Mouse (Mus musculus) E14TG2a.4 (cell line): ENCODE measurements around the gene Bcat2.
"Not testable (repeated sequence)": the region's sequence is repeated elsewhere in the genome, so short reads cannot be mapped to it uniquely, and the experiment has no call there.

Experiments used
- H3K27me3 ChIP-seq: 2 replicates; pipeline ENCODE4 v1.6.1; 2014; ENCODE audit warnings: low read length, control low read depth; ENCODE audit not compliant: insufficient read depth
- H3K36me3 ChIP-seq: 2 replicates; pipeline ENCODE4 v1.6.1; 2014; ENCODE audit warnings: low read length, control low read depth; ENCODE audit not compliant: insufficient read depth
- H3K4me1 ChIP-seq: replicated peaks from 2 replicates; pipeline ENCODE4 v1.6.1; 2014; ENCODE audit warnings: low read depth, low read length, control low read depth
- H3K4me3 ChIP-seq: replicated peaks from 2 replicates; pipeline ENCODE4 v1.5.1; 2014; ENCODE audit warnings: mild to moderate bottlenecking, low read length
- H3K9me3 ChIP-seq: 2 replicates; pipeline ENCODE4 v1.6.1; 2014; ENCODE audit warnings: low read length, control low read depth
- CTCF ChIP-seq: conservative IDR thresholded peaks from 2 replicates; pipeline ENCODE4 v1.5.1; 2014; ENCODE audit warnings: low read length
- NANOG ChIP-seq: IDR thresholded peaks from 2 replicates; pipeline ENCODE4 v1.6.1; 2014; ENCODE audit warnings: borderline replicate concordance, low read length, mixed read lengths
- POU5F1 ChIP-seq: IDR thresholded peaks from 2 replicates; pipeline ENCODE4 v1.6.1; 2014; ENCODE audit warnings: low read length, borderline replicate concordance

The Bcat2 gene

DNA sequence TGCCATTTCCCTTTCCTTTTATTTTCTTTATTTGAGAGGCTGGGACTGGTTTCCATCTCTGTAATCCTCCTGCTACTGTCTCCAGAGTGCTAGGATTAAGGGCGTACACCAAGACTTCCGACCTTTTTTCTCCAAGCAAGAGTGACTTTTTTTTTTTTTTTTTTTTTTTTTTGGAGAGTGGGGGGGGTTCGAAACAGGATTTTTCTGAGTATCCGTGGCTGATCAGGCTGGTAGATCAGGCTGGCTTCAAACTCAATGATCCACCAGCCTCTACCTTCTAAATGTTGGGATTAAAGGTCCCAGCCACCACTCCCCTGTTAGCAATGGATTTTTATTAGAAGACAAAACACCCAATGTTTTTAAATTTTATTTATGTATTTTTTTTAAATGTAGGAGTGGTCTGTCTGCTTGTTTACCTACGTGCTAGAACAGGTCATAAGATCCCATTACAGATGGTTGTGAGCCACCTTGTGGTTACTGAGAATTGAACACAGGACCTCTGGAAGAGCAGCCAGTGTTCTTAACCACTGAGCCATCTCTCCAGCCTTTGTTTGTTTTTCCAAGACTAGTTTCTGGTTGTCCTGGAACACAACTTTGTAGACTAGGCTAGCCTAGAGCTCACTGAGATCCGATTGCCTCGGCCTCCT is 43.4 kb upstream of the Bcat2 start:
- H3K9me3 ChIP-seq, result no peaks in the 10 kb centered on the region
- no peak for TF ChIP-seq CTCF
- TF ChIP-seq POU5F1, result no peak
- no peak for TF ChIP-seq NANOG
- H3K4me3 ChIP-seq, result peak overlapping the region; percentile 96
- no peaks in the 10 kb centered on the region for H3K27me3 ChIP-seq
- H3K36me3 ChIP-seq, result peaks cover 29% of the 10 kb centered on the region
- H3K4me1 ChIP-seq, result peaks cover 77% of the 10 kb centered on the region

DNA sequence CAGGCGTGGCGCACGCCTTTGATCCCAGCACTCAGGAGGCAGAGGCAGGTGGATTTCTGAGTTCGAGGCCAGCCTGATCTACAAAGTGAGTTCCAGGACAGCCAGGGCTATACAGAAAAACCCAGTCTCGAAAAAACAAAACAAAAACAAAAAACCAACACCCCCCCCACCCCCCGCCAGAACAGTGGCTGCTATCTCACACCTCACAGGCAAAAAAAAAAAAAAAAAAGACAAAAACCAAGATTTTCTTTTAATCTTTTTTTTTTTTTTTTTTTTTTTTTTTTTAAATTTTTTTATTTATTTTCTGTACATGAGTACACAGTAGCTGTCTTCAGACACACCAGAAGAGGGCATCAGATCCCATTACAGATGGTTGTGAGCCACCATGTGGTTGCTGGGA is 42.8 kb upstream of the Bcat2 start:
- not testable (repeated sequence) for H3K9me3 ChIP-seq, H3K27me3 ChIP-seq, H3K4me3 ChIP-seq
- Histone ChIP-seq H3K4me1 (peaks cover 80% of the 10 kb centered on the region), H3K36me3 (peaks cover 29% of the 10 kb centered on the region)

DNA sequence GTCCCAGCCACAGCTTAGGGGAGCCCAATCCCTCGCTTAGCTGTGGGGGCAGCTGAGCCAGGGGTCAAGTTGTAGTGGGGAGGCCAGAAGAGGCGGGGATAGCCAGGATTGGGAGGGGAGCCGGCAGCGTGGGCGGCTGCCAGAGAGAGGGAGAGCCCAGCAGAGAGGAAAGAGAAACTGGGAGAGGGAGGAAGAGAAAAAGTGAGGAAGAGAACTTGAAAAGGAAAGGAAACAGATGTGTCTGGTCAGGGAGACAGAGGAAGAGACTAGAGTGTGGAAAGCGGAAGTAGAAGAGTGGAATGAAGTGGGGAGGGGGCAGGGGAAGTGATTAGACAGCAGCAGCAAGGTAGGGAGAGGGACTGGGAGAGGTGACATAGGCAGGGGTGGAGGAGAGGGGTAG is 40.5 kb upstream of the Bcat2 start:
- Histone ChIP-seq H3K36me3 (peaks cover 8% of the 10 kb centered on the region), H3K4me1 (peaks cover 67% of the 10 kb centered on the region), H3K9me3 (no peaks in the 10 kb centered on the region), H3K27me3 (no peaks in the 10 kb centered on the region), H3K4me3 (peak overlapping the region; percentile 35; the same call in 1 of the 2 replicates)
- no peak for TF ChIP-seq POU5F1
- no peak for TF ChIP-seq NANOG
- TF ChIP-seq CTCF, result no peak

DNA sequence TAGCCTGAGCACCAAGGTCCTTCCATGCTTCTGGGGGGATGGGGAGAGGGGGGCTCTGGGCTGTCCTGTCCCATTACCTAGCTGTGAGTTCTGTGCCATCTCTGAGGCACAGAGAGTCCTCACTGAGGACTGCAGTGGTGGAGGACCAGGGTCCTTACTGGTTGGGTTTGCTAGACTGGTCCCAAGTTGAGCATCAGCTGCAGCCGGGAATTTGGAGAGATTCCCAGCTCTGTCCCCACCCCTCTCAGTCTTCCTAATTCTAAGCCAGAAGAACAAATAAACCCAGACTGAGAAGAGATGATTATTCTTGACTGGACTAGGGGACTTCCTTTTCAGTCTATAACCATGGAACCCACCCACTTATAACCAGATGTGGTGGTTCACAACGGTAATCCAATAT is 39.3 kb upstream of the Bcat2 start:
- H3K4me1 ChIP-seq, result peaks cover 65% of the 10 kb centered on the region
- no peak for TF ChIP-seq NANOG
- no peak for TF ChIP-seq CTCF
- no peak for TF ChIP-seq POU5F1

DNA sequence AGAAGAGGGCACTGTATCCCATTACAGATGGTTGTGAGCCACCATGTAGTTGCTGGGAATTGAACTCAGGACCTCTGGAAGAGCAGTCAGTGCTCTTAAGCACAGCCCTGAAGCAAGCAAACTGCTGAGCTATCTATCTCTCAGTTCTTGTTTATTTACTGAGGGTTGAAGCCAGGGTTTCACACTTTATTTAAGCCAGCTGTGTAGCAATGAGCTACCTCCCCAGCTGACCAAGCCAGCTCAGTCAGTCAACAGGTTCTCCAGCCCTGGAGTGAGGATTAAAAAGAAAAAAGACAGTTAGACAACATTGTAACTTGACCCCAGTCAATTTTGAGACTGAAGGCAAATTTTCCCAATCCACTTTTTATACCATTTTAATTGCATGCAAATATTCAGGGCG is 34.3 kb upstream of the Bcat2 start:
- Histone ChIP-seq H3K36me3 (no peaks in the 10 kb centered on the region), H3K4me1 (peaks cover 53% of the 10 kb centered on the region), H3K9me3 (no peaks in the 10 kb centered on the region), H3K4me3 (no peak overlapping the region), H3K27me3 (no peaks in the 10 kb centered on the region)
- TF ChIP-seq POU5F1 (no peak), CTCF (no peak), NANOG (no peak)

More for the DNA sequence above, 39.3 kb upstream of the Bcat2 start:
- H3K9me3 ChIP-seq, result no peaks in the 10 kb centered on the region
- H3K36me3 ChIP-seq, result no peaks in the 10 kb centered on the region
- no peak overlapping the region for H3K4me3 ChIP-seq
- H3K27me3 ChIP-seq, result no peaks in the 10 kb centered on the region

- H3K9me3 ChIP-seq, result no peaks in the 10 kb centered on the region
- H3K4me1 ChIP-seq, result peaks cover 42% of the 10 kb centered on the region
- no peaks in the 10 kb centered on the region for H3K36me3 ChIP-seq
- TF ChIP-seq POU5F1 (no peak), NANOG (no peak), CTCF (no peak)
- H3K4me3 ChIP-seq, result peak overlapping the region; percentile 82
- H3K27me3 ChIP-seq, result no peaks in the 10 kb centered on the region
Observed at GRCm38 (mm10) chr7:45537602-45538001, 32.4 kb upstream of the Bcat2 start.

DNA sequence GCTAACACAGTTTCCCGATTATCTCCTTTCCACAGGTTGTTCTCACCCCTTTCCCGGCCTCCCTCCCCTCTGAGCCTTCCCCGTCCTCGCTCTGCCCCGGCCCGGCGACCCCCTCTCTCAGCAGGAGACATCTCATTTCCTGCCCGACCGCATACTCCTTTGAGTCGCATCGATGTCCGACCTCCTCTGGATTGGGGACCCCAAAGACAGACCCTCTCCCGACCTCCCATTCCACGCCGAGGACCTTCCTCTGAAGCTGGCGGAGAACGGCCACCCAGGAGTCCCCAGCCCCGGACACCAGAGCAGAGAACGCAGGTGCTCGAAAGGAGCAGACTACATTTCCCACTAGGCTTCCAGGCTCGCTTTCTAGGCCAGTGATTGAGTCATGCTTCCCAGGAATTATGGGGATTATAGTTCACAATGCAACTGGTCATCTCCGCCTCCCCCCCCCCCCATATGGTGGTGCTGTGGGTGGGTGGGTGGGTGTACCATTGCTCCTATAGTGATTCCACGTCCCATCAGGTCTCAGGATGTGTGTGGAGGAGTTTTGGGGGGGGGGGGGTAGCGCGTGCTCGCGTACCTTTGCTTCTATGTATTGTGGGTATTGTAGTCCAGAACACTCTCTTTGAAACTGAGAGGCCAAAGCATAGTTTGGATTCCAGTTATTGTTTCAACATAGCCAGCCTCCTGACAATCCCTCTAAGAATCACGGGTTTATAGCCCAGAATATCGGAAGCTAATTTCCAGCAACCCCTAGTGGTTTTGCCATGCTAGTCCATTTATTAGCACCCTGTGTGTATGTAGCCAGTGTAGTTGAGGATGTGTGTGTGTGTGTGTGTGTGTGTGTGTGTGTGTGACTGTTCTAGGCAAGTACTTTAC is 31.6 kb upstream of the Bcat2 start:
- 0 out of 2 replicates have a peak, but pooled peaks have one; percentile 16 for TF ChIP-seq CTCF
- TF ChIP-seq POU5F1, result no peak

DNA sequence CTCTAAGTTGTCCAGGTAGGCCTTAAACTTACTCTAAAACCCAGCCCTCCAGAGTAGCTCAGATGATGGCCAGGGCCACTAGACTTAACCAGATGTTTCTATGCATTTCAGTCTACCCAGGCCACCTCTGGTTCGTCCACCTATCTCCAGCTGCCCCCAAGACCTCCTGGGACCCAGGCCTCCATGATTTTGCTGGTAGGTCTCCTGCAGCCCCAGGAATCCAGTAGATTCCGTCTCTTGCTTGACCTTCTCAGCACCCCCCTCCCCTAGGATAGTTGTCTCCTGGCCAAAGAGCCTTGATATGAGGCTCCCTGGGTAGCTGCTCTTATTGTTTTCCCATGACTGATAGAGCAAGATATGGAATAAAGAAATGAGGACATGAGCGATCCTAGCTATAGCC is 30.9 kb upstream of the Bcat2 start:
- Histone ChIP-seq H3K36me3 (no peaks in the 10 kb centered on the region), H3K4me1 (peaks cover 43% of the 10 kb centered on the region), H3K27me3 (no peaks in the 10 kb centered on the region), H3K4me3 (no peak overlapping the region), H3K9me3 (no peaks in the 10 kb centered on the region)
- no peak for TF ChIP-seq CTCF
- no peak for TF ChIP-seq POU5F1
- no peak for TF ChIP-seq NANOG

More for the DNA sequence above, 31.6 kb upstream of the Bcat2 start:
- H3K9me3 ChIP-seq, result no peaks in the 10 kb centered on the region
- H3K27me3 ChIP-seq, result no peaks in the 10 kb centered on the region
- H3K36me3 ChIP-seq, result no peaks in the 10 kb centered on the region
- H3K4me1 ChIP-seq, result peaks cover 44% of the 10 kb centered on the region
- H3K4me3 ChIP-seq, result peak overlapping the region; percentile 82
